Mouse (Mus musculus) limb, embryonic 12.5 days (tissue): ENCODE measurements around the gene Gm28870. TPM values are rescaled to one million over a fixed set of nuclear protein-coding genes. Genes with fewer than 3 reads are reported as not detected.
"Not testable (repeated sequence)": the region's sequence is repeated elsewhere in the genome, so short reads cannot be mapped to it uniquely, and the experiment has no call there.

Experiments used
- ATAC-seq: fragments of 200-750 bp; cut with Nextera tagmentation; 2 replicates; pipeline ENCODE4 v1.8.0; 2017; ENCODE audit warnings: low read depth, moderate TSS enrichment; ENCODE audit not compliant: insufficient number of reproducible peaks, insufficient read depth, low FRiP score, low TSS enrichment
- H3K27ac ChIP-seq: fragments of 300-500 bp; sonication (generic); 2 replicates; pipeline ENCODE4 v1.5.1; 2016; ENCODE audit warnings: mild to moderate bottlenecking, moderate library complexity
- H3K27me3 ChIP-seq: fragments of 300-500 bp; sonication (generic); 2 replicates; pipeline ENCODE4 v1.6.1; 2016; ENCODE audit warnings: mild to moderate bottlenecking, moderate library complexity
- H3K36me3 ChIP-seq: fragments of 300-500 bp; sonication (generic); 2 replicates; pipeline ENCODE4 v1.6.1; 2016; ENCODE audit warnings: mild to moderate bottlenecking, moderate library complexity
- H3K4me1 ChIP-seq: fragments of 300-500 bp; sonication (generic); replicated peaks from 2 replicates; pipeline ENCODE4 v1.6.1; 2016
- H3K4me2 ChIP-seq: fragments of 300-500 bp; sonication (generic); 2 replicates; pipeline ENCODE4 v1.6.1; 2016; ENCODE audit warnings: mild to moderate bottlenecking, moderate library complexity
- H3K4me3 ChIP-seq: fragments of 300-500 bp; sonication (generic); replicated peaks from 2 replicates; pipeline ENCODE4 v1.5.1; 2016; ENCODE audit warnings: mild to moderate bottlenecking
- H3K9ac ChIP-seq: fragments of 300-500 bp; sonication (generic); replicated peaks from 2 replicates; pipeline ENCODE4 v1.6.1; 2016; ENCODE audit warnings: mild to moderate bottlenecking, moderate library complexity
- H3K9me3 ChIP-seq: fragments of 300-500 bp; sonication (generic); 2 replicates; pipeline ENCODE4 v1.6.1; 2016; ENCODE audit warnings: mild to moderate bottlenecking, moderate library complexity
- WGBS: fragments of 180-500 bp; shearing (Covaris S2); methylation state at CpG from one replicate; pipeline ENCODE4 v1.1.7; 2016; 5-methylcytosine and 5-hydroxymethylcytosine counted together
- polyA plus RNA-seq: library from polyadenylated mRNA; unstranded; fragments of >200 nt; fragmentation: Nextera tagmentation; extraction: Ambion mirVana; gene quantifications from 2 replicates; pipeline ENCODE4 v1.2.1, GENCODE M21; 2016

Gene Gm28870
- polyA plus RNA-seq: not detected in 2 replicates

GRCm38 (mm10) chrY:50096976-50097375 is at the start of gene Gm28870:
Gm28870 (plus strand) TSS chrY:50097276.
- ATAC-seq, H3K4me1 ChIP-seq, H3K27ac ChIP-seq, H3K9ac ChIP-seq, H3K4me3 ChIP-seq, H3K36me3 ChIP-seq, H3K27me3 ChIP-seq, H3K9me3 ChIP-seq, H3K4me2 ChIP-seq: not testable (repeated sequence)
- WGBS: no CpG with 5 or more reads among the region's 2 CpGs
